Mouse (Mus musculus): ENCODE results near the gene Hspa12b. TPM values are rescaled to one million over a fixed set of nuclear protein-coding genes. Genes with fewer than 3 reads are reported as not detected.

Hspa12b gene
- total RNA-seq, 1 experiment from 2014 or later: not detected

DNA sequence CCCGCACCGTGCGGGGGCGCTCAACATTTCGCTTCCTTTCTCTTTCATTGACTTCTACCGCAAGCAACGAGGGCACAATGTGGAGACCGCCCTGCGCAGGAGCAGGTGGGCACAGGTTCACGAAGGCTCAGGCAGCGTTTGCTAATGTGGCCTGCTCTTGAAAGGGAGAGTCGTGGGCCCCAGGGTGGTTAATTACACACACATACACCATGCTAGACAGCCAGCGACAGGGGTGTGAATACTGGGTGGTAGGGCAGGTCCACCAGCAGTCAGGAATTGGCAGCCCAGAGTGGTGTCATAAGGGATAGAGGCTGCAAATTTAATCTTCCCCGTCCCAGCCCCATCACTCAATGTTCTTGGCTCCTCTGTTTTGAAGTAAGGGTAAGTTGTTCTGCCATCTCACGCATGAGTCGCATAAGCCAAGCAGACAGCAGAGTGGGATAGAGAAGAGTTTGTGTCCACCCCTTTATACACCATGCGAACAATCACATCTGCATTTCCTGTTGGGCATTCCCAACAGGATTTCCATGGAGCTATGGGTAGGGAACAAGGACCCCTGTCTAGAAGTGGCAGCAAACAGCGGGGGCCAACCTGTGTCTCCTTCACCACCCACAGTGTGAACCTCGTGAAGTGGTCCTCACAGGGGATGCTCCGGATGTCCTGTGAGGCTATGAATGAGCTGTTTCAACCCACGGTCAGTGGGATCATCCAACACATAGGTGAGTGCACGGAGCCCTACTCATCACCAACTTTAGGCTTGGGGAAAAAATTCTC, 16.1 kb downstream of the Hspa12b start:
- ATAC-seq (ENCODE audit: extremely low read depth, insufficient number of reproducible peaks, low FRiP score, poor library complexity, severe bottlenecking): no peak

DNA sequence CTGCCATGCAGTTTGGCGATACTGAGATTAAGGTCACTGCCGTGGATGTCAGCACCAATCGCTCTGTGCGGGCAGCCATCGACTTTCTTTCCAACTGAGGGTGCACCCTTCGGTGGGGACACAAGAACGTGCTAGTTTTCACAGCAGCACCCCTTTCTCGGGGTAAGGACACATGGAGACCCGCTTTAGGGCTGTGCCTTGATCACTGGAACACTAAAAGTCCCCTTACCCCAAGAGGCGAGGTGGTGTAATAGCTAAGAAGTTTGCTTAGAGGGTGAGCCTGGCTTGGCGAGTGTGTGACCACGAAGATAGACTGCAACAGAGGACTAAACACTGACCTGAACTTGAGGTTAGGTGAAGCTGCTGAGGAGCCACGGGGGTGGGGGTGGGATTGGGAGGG, 18.0 kb downstream of the Hspa12b start:
- ATAC-seq (ENCODE audit: extremely low read depth, insufficient number of reproducible peaks, low FRiP score, poor library complexity, severe bottlenecking): no peak

DNA sequence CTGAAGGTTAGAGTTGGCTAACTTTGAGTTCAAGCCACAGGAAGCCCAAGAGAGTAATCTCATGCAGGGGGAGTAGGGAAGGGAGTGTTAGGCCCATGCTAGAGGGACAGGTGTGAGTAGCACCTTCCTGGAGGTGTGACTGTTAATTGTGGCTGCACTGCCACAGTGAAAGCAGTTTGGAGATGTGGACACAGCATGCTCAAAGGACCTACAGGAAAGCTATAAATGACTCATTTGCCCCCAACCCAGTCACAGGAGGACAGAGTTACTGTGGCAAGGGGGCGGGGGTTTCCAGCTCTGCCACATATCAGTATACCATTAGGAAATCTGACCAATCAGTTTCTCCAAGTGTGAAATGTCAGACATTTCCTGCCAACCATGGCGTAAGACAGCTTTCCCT, 18.5 kb downstream of the Hspa12b start:
- ATAC-seq (ENCODE audit: extremely low read depth, insufficient number of reproducible peaks, low FRiP score, poor library complexity, severe bottlenecking): no peak

DNA sequence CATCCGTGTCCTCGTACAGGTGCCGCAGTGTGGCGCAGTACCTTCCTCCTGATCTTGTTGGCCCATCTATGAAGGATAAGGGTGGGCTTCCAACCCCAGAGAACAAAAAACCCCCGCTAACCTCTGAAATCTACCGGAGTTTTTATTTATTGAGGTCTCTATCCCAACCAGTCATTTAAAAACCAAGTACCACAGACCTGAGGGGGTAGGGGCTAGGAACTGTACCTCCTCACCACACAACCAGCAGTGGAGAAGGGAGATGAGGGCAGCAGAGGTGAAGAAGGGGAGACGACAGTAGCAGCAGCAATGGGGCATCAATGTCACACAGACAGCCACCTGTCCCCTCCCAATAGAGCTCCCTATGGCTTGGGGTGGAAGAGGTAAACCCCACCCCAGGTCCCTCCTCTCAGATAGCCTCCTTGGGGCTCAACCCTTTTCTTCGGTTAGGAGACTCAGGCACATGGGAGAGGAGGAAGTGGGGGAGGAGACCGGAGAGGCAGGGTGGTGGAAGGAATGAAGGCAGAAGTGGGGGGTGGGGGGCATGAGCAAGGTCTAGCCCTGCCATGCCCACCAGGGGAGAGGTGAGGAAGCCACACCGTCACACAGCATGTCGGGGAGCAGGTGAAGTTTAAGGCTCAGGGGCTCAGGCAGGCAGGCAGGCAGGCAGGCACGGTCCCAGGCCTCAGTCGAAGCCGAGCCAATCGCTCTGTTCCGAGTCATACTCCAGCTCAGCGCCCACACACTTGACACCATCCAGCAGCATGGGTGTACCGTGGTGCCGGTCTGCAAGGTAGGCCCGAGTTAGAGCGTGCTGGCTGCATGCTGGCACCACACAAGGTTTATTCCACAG, 19.3 kb downstream of the Hspa12b start:
- no peak for ATAC-seq (ENCODE audit: extremely low read depth, insufficient number of reproducible peaks, low FRiP score, poor library complexity, severe bottlenecking)

DNA sequence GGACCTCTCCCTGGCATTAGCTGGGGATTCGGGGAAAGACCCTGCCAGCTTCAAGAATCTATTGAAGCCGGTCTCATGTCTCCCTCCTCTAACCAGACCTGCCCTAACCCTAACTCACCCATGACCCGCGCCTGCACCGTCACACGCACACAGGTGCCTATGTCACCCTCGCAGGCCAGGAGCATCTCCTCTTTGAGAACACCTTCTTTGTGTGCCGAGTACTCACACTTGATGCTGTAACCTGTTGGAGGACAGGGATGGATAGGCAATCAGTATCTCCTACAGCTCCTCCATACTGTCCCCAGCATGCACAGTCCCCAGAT, 19.9 kb downstream of the Hspa12b start:
- no peak for ATAC-seq (ENCODE audit: extremely low read depth, insufficient number of reproducible peaks, low FRiP score, poor library complexity, severe bottlenecking)

DNA sequence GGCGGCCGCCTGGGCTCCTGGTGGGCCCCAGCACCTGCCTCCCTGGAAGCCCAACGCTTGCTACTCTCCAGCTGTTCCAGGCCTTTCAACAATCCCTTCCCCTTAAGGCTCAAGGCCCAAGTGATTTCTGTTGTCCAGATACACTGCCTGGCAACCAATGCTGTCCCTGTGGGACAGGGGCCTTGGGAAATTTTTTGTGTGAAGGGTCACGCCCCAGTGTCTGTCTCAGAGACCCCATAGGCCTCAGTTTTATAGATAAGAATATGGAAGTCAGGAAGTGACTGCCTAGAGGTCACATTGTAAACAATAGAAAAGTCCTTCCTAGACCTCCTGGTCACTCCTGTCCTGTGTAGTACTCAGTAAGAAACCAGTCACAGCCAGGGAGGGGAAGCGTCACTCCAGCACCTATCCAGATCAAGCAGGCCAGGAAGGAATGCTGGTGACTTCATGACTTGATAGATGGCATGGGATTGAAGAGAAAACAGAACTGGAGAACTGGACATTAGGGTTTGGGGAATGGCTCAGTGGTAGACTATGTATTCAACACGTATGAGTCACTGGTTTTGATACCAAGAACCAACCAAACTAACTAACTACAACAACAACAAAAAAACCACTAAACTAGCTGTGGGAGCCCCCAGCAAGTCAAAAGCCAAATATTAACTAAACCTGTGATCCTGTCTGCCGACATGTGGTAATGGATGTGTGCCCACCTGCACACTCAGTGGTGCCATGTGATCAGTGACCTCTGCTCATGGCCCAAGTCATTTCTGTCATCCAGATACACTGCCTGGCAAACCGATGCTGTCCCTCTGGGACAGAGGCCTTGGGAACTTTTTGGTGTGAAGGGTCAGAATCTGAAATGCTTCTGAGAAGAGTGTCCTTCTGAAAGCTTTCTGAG, 21.5 kb downstream of the Hspa12b start:
- no peak for ATAC-seq (ENCODE audit: extremely low read depth, insufficient number of reproducible peaks, low FRiP score, poor library complexity, severe bottlenecking)

DNA sequence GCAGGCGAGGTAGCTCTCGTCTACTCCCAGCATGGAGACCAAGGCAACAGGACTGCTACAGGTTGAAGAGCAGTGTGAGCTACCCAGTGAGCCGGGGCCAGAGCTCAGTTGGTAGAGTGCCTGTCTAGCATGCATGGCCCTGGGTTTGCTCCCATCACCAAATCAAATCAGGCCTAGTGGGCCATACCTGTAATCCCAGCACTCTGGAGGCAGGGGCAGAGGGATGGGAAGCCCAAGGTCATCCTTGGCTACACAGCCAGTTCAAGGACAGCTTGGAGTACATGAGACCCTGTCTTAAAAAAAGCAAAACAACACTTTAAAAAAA, 22.1 kb downstream of the Hspa12b start:
- no peak for ATAC-seq (ENCODE audit: extremely low read depth, insufficient number of reproducible peaks, low FRiP score, poor library complexity, severe bottlenecking)

DNA sequence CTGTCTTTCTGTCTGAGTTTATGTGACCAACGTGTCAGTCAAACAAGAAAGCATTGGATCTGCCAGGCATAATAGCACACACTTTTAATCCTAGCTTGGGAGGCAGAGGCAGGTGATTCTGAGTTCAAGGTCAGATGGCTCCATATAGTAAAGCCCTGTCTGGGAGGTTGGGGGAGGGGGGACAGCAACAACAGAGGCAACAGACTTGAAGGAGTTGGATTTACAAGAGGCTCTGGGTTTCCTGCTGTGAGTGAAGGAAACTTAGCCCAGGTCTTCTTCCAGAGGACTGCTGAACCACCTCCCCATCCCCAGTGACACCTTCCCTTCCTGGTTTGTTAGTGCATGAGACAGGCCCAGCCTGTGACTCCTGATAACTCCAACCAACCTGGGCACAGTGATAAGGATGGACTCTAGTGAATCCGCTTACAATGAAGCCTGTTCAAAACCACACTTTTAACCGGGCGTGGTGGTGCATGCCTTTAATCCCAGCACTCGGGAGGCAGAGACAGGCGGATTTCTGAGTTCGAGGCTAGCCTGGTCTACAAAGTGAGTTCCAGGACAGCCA, 25.2 kb downstream of the Hspa12b start:
- no peak for ATAC-seq (ENCODE audit: extremely low read depth, insufficient number of reproducible peaks, low FRiP score, poor library complexity, severe bottlenecking)

DNA sequence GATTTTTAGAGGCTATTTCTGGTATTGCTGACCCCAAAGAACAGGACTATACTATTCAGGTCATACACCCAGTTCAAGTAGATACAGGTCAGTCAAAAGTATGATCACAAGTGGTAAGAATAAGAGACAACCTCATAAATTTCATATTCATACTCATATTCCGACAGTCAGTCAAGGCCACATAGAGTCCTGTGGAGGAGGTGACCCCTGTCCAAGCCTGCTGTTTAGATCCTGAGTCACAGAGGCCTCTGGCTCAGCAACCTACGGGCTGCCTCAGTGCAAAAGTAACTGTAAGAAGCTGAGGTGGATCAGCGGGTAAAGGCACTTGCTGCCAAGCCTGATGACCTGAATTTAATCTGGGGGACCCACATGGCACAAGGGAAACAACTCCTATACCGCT, 27.0 kb downstream of the Hspa12b start:
- no peak for ATAC-seq (ENCODE audit: extremely low read depth, insufficient number of reproducible peaks, low FRiP score, poor library complexity, severe bottlenecking)

DNA sequence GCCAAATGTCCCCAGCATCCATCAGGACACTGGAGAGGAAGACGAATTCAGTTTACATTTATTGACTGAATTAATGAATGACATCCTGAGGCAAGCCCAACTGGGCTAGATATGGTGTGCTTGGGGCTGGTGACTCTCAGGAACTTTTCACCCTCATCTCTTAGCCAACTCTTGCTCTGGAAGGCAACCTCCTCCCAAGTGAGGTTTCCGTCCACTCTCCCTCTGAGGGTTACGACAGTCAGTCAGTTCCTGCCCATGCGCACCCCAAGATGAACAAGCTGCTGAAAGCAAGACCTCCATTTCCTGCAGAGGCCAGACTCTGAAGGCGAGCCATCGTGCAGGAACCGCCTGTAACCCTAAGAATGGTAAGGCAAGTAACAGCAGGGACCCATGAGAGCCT, 29.9 kb downstream of the Hspa12b start:
- ATAC-seq (ENCODE audit: extremely low read depth, insufficient number of reproducible peaks, low FRiP score, poor library complexity, severe bottlenecking): no peak

DNA sequence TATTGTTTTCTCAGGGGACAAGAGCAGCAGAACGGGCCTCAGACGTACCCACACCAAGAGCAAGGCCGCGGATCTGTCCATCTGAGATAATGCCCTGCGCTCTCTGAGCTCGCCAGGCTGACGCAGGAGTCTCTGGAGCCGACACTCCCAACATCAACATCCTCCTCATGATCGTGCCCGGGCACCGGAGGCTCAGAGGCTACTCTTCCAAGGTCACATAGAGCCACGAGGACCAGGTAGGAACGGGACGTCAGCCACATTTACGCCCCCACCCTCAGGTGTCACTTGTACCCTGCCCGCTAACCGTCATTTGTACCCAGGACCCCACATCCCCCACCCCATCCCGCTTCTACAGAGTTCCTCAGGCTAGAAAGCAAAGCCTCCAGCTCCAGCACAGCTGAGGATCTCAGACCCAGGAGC, 32.4 kb downstream of the Hspa12b start:
- ATAC-seq (ENCODE audit: extremely low read depth, insufficient number of reproducible peaks, low FRiP score, poor library complexity, severe bottlenecking): no peak

DNA sequence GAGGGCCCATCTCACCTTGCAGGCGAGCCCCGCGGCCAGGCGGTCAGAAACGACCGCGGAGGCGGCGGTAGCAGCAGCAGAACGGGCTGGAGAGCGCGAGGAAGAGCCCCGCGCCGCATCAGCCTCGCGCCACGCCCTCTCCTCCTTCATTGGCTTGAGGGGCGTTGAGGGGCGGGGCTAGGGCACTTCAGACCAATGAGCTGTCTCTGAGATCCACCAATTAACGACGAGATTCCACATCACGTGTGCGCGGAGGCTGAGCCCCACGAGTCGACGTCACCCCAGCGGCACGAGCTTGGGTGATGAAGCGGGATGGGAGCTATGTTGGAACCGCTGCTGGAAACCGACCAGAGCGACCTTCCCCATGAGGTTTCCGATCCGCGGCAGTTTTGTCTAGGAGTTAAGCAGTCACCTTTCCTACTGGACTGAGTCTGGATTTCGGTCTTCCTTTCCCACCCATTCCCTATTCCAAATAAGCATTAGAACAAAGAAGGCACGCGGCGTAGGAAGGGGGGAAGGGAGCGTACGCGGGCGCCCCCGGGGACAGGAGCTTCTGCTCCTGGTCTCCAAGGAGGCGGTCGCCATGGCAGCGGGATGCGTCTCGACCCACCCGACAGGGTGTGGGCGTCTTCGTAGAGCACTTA, 33.0 kb downstream of the Hspa12b start, which contains the start of gene 1700037H04Rik:
Gene 1700037H04Rik (minus strand): TSS at position 144 of the 644 bp plus-strand sequence.
- ATAC-seq (ENCODE audit: extremely low read depth, insufficient number of reproducible peaks, low FRiP score, poor library complexity, severe bottlenecking): peak; percentile 98

DNA sequence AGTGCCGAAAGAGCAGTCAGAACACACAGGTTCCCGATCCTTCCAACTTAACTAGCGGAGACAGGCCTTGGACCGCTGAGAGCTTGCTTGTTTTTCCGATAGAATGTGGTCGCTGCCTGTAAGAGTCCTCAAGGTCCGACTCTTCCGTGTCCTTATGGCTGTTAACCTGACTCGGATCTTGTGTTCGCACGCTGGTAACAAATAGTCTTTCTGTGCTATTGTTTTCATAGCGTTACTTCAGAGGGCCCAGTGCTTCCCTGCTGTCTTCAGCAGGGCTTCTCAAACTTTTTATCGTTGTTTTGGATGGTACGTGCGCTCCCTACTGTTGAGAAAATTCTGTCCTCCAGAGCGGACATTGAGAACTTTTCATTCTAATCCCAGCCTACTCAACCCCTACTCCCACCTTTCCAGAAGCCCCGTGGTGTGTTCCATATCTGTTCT, 33.6 kb downstream of the Hspa12b start:
- ATAC-seq (ENCODE audit: extremely low read depth, insufficient number of reproducible peaks, low FRiP score, poor library complexity, severe bottlenecking): no peak

DNA sequence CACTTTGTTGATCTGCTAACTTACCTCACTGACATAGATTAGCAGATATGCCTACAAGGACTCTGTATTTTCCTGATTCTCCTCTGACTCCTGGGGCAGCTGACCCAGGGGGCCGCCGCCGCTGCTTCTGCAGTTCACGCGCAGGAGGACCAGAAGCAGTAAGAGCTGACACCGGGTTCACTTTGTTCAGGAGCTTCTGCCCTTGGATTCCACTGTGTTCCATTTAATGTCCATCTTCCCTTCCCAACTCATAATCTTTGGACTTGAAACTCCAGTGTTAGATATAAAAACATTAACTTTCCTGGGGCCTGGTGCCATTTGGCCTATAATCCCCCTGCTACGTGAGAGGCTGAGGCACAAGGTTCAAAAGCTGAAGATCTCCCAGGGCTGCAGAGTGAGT, 36.8 kb downstream of the Hspa12b start:
- ATAC-seq (ENCODE audit: extremely low read depth, insufficient number of reproducible peaks, low FRiP score, poor library complexity, severe bottlenecking): no peak

DNA sequence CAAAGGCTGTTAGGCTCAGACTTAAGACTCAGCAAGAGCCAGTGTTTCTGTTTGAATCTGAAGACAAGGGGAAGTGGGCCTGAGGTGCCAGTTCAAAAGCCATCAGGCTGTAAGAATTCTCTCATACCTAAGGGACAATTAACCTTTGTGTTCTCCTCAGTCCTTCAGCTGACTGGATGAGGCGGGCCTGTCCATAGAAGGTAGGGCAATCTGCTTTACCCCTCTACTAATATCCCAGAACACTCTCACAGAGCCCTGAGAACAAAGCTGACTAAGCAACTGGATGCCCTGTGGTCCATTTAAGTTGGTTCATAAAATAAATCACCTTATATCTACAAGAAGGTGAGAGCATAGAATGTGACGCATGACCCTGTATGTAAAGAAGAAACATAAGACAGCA, 39.1 kb downstream of the Hspa12b start:
- no peak for ATAC-seq (ENCODE audit: extremely low read depth, insufficient number of reproducible peaks, low FRiP score, poor library complexity, severe bottlenecking)

DNA sequence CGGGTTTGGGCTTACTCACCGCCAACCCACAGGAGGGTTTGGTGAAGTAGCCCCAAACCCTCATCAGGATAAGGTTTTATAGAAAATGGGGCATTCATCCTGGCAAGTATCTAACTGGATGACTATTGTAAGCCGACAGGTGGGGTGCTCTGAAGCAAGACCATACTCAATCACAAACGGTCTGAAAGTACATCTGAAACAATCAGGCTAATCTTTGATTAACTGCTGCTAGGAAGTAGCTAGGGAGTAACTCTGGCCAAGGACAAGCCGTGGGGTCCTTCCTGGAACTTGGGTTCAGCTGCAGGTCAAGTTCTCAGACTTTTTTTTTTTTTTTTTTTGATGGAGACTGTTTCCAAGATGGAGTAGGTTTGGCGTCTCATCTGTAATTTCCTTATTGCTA, 40.9 kb downstream of the Hspa12b start:
- ATAC-seq (ENCODE audit: extremely low read depth, insufficient number of reproducible peaks, low FRiP score, poor library complexity, severe bottlenecking): no peak

DNA sequence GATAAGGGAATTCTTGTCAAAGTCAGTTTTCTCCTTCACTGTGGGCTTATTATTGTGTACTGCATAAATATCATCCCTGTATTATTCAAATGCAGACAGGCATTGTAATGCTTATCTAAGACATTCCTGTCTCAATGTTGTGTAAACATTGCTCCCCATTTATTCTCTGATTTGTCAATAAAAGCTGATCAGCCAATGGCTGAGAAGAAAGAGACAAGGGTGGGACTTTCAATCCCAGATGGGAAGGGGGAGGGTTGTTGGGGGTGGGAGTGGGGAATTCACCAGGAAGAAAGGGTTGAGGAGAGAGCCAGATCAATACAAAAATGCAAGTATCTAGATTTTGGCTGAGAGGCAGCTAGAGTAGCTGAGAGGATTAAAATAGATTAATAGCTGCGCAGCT, 41.8 kb downstream of the Hspa12b start:
- no peak for ATAC-seq (ENCODE audit: extremely low read depth, insufficient number of reproducible peaks, low FRiP score, poor library complexity, severe bottlenecking)

DNA sequence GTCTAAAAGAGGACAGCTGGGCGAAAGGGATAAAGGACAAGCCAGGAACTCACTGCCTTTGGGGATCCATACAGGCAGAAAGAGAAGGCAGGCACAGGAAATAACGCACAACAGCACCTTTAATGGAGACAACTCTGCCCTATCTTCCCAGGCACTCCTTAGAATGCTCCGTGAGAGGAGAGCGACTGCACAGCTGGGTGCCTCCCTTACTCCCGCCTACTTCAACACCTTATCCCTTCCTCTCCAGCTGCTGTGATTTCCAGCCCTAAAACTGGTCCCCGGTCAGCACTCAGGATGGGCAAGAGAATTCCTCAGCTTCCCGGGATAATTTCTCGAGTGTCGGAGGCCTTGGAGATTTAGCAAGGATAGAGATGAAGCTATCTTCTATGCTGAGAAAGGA, 43.9 kb downstream of the Hspa12b start:
- ATAC-seq (ENCODE audit: extremely low read depth, insufficient number of reproducible peaks, low FRiP score, poor library complexity, severe bottlenecking): no peak
